Mouse (Mus musculus): ENCODE measurements around the gene Mmp11.

Gene Mmp11

GRCm38 (mm10) chr10:75935680-75936541, at the start of gene Mmp11:
TSS of gene Mmp11 (minus strand) at chr10:75936496.
- no peak for TF ChIP-seq GATA4 (IDR thresholded peaks at IDR 0.05; ENCODE audit: insufficient replicate concordance, low read length)

GRCm38 (mm10) chr10:75979432-75979831, 43.1 kb upstream of the Mmp11 start:
- TF ChIP-seq GATA4 (IDR thresholded peaks at IDR 0.05; ENCODE audit: insufficient replicate concordance, low read length), result no peak

- no peak for TF ChIP-seq GATA4 (IDR thresholded peaks at IDR 0.05; ENCODE audit: insufficient replicate concordance, low read length)
Observed at GRCm38 (mm10) chr10:75978835-75979157, 42.5 kb upstream of the Mmp11 start.

- TF ChIP-seq GATA4 (IDR thresholded peaks at IDR 0.05; ENCODE audit: insufficient replicate concordance, low read length), result no peak
Observed at GRCm38 (mm10) chr10:75978119-75978834, 42.0 kb upstream of the Mmp11 start.

GRCm38 (mm10) chr10:75975216-75975615, 38.9 kb upstream of the Mmp11 start:
- no peak for TF ChIP-seq GATA4 (IDR thresholded peaks at IDR 0.05; ENCODE audit: insufficient replicate concordance, low read length)

GRCm38 (mm10) chr10:75973846-75974245, 37.5 kb upstream of the Mmp11 start:
- TF ChIP-seq GATA4 (IDR thresholded peaks at IDR 0.05; ENCODE audit: insufficient replicate concordance, low read length), result no peak

- no peak for TF ChIP-seq GATA4 (IDR thresholded peaks at IDR 0.05; ENCODE audit: insufficient replicate concordance, low read length)
Observed at GRCm38 (mm10) chr10:75954381-75954811, 18.1 kb upstream of the Mmp11 start, which contains the start of gene Gm5134. TSS of gene Gm5134 (plus strand) at chr10:75954514.

GRCm38 (mm10) chr10:75951424-75952050, 15.2 kb upstream of the Mmp11 start:
- 0 out of 2 replicates have a peak, but pooled peaks have one; percentile 70 for TF ChIP-seq GATA4 (IDR thresholded peaks at IDR 0.05; ENCODE audit: insufficient replicate concordance, low read length)

GRCm38 (mm10) chr10:75950791-75951210, 14.5 kb upstream of the Mmp11 start:
- TF ChIP-seq GATA4 (IDR thresholded peaks at IDR 0.05; ENCODE audit: insufficient replicate concordance, low read length), result no peak

- TF ChIP-seq GATA4 (IDR thresholded peaks at IDR 0.05; ENCODE audit: insufficient replicate concordance, low read length), result no peak
Observed at GRCm38 (mm10) chr10:75949053-75950045, 13.1 kb upstream of the Mmp11 start.

GRCm38 (mm10) chr10:75948079-75948478, 11.8 kb upstream of the Mmp11 start:
- no peak for TF ChIP-seq GATA4 (IDR thresholded peaks at IDR 0.05; ENCODE audit: insufficient replicate concordance, low read length)

GRCm38 (mm10) chr10:75945896-75946295, 9.6 kb upstream of the Mmp11 start:
- TF ChIP-seq GATA4 (IDR thresholded peaks at IDR 0.05; ENCODE audit: insufficient replicate concordance, low read length), result no peak

- TF ChIP-seq GATA4 (IDR thresholded peaks at IDR 0.05; ENCODE audit: insufficient replicate concordance, low read length), result no peak
Observed at GRCm38 (mm10) chr10:75945213-75945612, 8.9 kb upstream of the Mmp11 start.

- peak; percentile 83; the same call in 1 of the 2 replicates for TF ChIP-seq GATA4 (IDR thresholded peaks at IDR 0.05; ENCODE audit: insufficient replicate concordance, low read length)
Observed at GRCm38 (mm10) chr10:75944066-75944772, 7.9 kb upstream of the Mmp11 start.
